Mouse (Mus musculus): ENCODE results near the gene Asxl1. TPM values are rescaled to one million over a fixed set of nuclear protein-coding genes. Genes with fewer than 3 reads are reported as not detected.

Asxl1 gene
- polyA plus RNA-seq, 1 experiment from 2014 or later = 19.6 TPM

- H3K9me3 ChIP-seq (ENCODE audit: control insufficient read depth, low read length) = no peaks in the 10 kb centered on the region
- no peak overlapping the region for H3K4me2 ChIP-seq
- no peak for DNase-seq (ENCODE audit: low spot score, missing footprints)
- 95% methylated on average over 10 of the region's 10 CpGs for WGBS
- no peak overlapping the region for H3K4me3 ChIP-seq (ENCODE audit: low read depth, low read length)
- no peak for ATAC-seq (ENCODE audit: low FRiP score)
- H3K4me1 ChIP-seq (ENCODE audit: control insufficient read depth, insufficient read depth, low read length) = no peaks in the 10 kb centered on the region
- H3K27ac ChIP-seq (ENCODE audit: low read depth, low read length) = no peak overlapping the region
- no peak overlapping the region for H3K9ac ChIP-seq (ENCODE audit: low read length)
- H3K36me3 ChIP-seq (ENCODE audit: control insufficient read depth, insufficient read depth, low read length) = peaks cover 49% of the 10 kb centered on the region
- H3K27me3 ChIP-seq (ENCODE audit: control insufficient read depth, insufficient read depth, low read length) = no peaks in the 10 kb centered on the region
Measured at GRCm38 (mm10) chr2:153393045-153393444, 47.4 kb downstream of the Asxl1 start.

GRCm38 (mm10) chr2:153397790-153398515, 52.3 kb downstream of the Asxl1 start:
- H3K9me3 ChIP-seq (ENCODE audit: control insufficient read depth, low read length) = no peaks in the 10 kb centered on the region
- ATAC-seq (ENCODE audit: low FRiP score) (no peak), DNase-seq (ENCODE audit: low spot score, missing footprints) (no peak)
- H3K27ac ChIP-seq (ENCODE audit: low read depth, low read length) = no peak overlapping the region
- no peak overlapping the region for H3K9ac ChIP-seq (ENCODE audit: low read length)
- H3K27me3 ChIP-seq (ENCODE audit: control insufficient read depth, insufficient read depth, low read length) = no peaks in the 10 kb centered on the region
- H3K4me3 ChIP-seq (ENCODE audit: low read depth, low read length) = no peak overlapping the region
- no peaks in the 10 kb centered on the region for H3K4me1 ChIP-seq (ENCODE audit: control insufficient read depth, insufficient read depth, low read length)
- peaks cover 58% of the 10 kb centered on the region for H3K36me3 ChIP-seq (ENCODE audit: control insufficient read depth, insufficient read depth, low read length)
- H3K4me2 ChIP-seq = no peak overlapping the region
- WGBS = 89% methylated on average over 11 of the region's 11 CpGs

- H3K9me3 ChIP-seq (ENCODE audit: control insufficient read depth, low read length) = no peaks in the 10 kb centered on the region
- H3K9ac ChIP-seq (ENCODE audit: low read length) = no peak overlapping the region
- H3K4me3 ChIP-seq (ENCODE audit: low read depth, low read length) = no peak overlapping the region
- H3K4me1 ChIP-seq (ENCODE audit: control insufficient read depth, insufficient read depth, low read length) = no peaks in the 10 kb centered on the region
- DNase-seq (ENCODE audit: low spot score, missing footprints) = no peak
- 92% methylated on average over 15 of the region's 15 CpGs for WGBS
- H3K27me3 ChIP-seq (ENCODE audit: control insufficient read depth, insufficient read depth, low read length) = no peaks in the 10 kb centered on the region
- H3K27ac ChIP-seq (ENCODE audit: low read depth, low read length) = no peak overlapping the region
- H3K4me2 ChIP-seq = no peak overlapping the region
- peaks cover 50% of the 10 kb centered on the region for H3K36me3 ChIP-seq (ENCODE audit: control insufficient read depth, insufficient read depth, low read length)
- no peak for ATAC-seq (ENCODE audit: low FRiP score)
Measured at GRCm38 (mm10) chr2:153399166-153399565, 53.5 kb downstream of the Asxl1 start.

GRCm38 (mm10) chr2:153404062-153404461, 58.4 kb downstream of the Asxl1 start:
- Histone ChIP-seq H3K9me3 (ENCODE audit: control insufficient read depth, low read length) (no peaks in the 10 kb centered on the region), H3K4me1 (ENCODE audit: control insufficient read depth, insufficient read depth, low read length) (no peaks in the 10 kb centered on the region), H3K9ac (ENCODE audit: low read length) (no peak overlapping the region), H3K27ac (ENCODE audit: low read depth, low read length) (no peak overlapping the region), H3K27me3 (ENCODE audit: control insufficient read depth, insufficient read depth, low read length) (no peaks in the 10 kb centered on the region), H3K4me3 (ENCODE audit: low read depth, low read length) (no peak overlapping the region), H3K36me3 (ENCODE audit: control insufficient read depth, insufficient read depth, low read length) (peaks cover 26% of the 10 kb centered on the region), H3K4me2 (no peak overlapping the region)
- DNase-seq (ENCODE audit: low spot score, missing footprints) (no peak), ATAC-seq (ENCODE audit: low FRiP score) (no peak)
- 95% methylated on average over 3 of the region's 3 CpGs for WGBS

- Histone ChIP-seq H3K9ac (ENCODE audit: low read length) (no peak overlapping the region), H3K4me3 (ENCODE audit: low read depth, low read length) (no peak overlapping the region), H3K27ac (ENCODE audit: low read depth, low read length) (no peak overlapping the region), H3K4me1 (ENCODE audit: control insufficient read depth, insufficient read depth, low read length) (no peaks in the 10 kb centered on the region), H3K9me3 (ENCODE audit: control insufficient read depth, low read length) (no peaks in the 10 kb centered on the region), H3K36me3 (ENCODE audit: control insufficient read depth, insufficient read depth, low read length) (peaks cover 18% of the 10 kb centered on the region), H3K27me3 (ENCODE audit: control insufficient read depth, insufficient read depth, low read length) (no peaks in the 10 kb centered on the region), H3K4me2 (no peak overlapping the region)
- no peak for ATAC-seq (ENCODE audit: low FRiP score)
- no peak for DNase-seq (ENCODE audit: low spot score, missing footprints)
- WGBS = 90% methylated on average over 3 of the region's 3 CpGs
Measured at GRCm38 (mm10) chr2:153404882-153405281, 59.3 kb downstream of the Asxl1 start.

- ATAC-seq (ENCODE audit: low FRiP score) = no peak
- Histone ChIP-seq H3K36me3 (ENCODE audit: control insufficient read depth, insufficient read depth, low read length) (peaks cover 10% of the 10 kb centered on the region), H3K9ac (ENCODE audit: low read length) (no peak overlapping the region), H3K4me2 (no peak overlapping the region), H3K27ac (ENCODE audit: low read depth, low read length) (no peak overlapping the region), H3K4me1 (ENCODE audit: control insufficient read depth, insufficient read depth, low read length) (no peaks in the 10 kb centered on the region), H3K27me3 (ENCODE audit: control insufficient read depth, insufficient read depth, low read length) (no peaks in the 10 kb centered on the region), H3K4me3 (ENCODE audit: low read depth, low read length) (no peak overlapping the region), H3K9me3 (ENCODE audit: control insufficient read depth, low read length) (no peaks in the 10 kb centered on the region)
- 79% methylated on average over 6 of the region's 6 CpGs for WGBS
- DNase-seq (ENCODE audit: low spot score, missing footprints) = no peak
Measured at GRCm38 (mm10) chr2:153406882-153407281, 61.3 kb downstream of the Asxl1 start.

GRCm38 (mm10) chr2:153408971-153409370, 63.3 kb downstream of the Asxl1 start:
- no peak for DNase-seq (ENCODE audit: low spot score, missing footprints)
- no peak for ATAC-seq (ENCODE audit: low FRiP score)
- Histone ChIP-seq H3K36me3 (ENCODE audit: control insufficient read depth, insufficient read depth, low read length) (peaks cover 5% of the 10 kb centered on the region), H3K4me1 (ENCODE audit: control insufficient read depth, insufficient read depth, low read length) (no peaks in the 10 kb centered on the region), H3K9ac (ENCODE audit: low read length) (no peak overlapping the region), H3K4me3 (ENCODE audit: low read depth, low read length) (no peak overlapping the region), H3K4me2 (no peak overlapping the region), H3K9me3 (ENCODE audit: control insufficient read depth, low read length) (no peaks in the 10 kb centered on the region), H3K27me3 (ENCODE audit: control insufficient read depth, insufficient read depth, low read length) (no peaks in the 10 kb centered on the region), H3K27ac (ENCODE audit: low read depth, low read length) (no peak overlapping the region)
- WGBS = 86% methylated on average over 3 of the region's 3 CpGs

- H3K36me3 ChIP-seq (ENCODE audit: control insufficient read depth, insufficient read depth, low read length) = peaks cover 15% of the 10 kb centered on the region
- H3K4me1 ChIP-seq (ENCODE audit: control insufficient read depth, insufficient read depth, low read length) = no peaks in the 10 kb centered on the region
- ATAC-seq (ENCODE audit: low FRiP score) (no peak), DNase-seq (ENCODE audit: low spot score, missing footprints) (no peak)
- H3K4me3 ChIP-seq (ENCODE audit: low read depth, low read length) = no peak overlapping the region
- H3K27me3 ChIP-seq (ENCODE audit: control insufficient read depth, insufficient read depth, low read length) = no peaks in the 10 kb centered on the region
- H3K27ac ChIP-seq (ENCODE audit: low read depth, low read length) = no peak overlapping the region
- H3K4me2 ChIP-seq = no peak overlapping the region
- no peak overlapping the region for H3K9ac ChIP-seq (ENCODE audit: low read length)
- H3K9me3 ChIP-seq (ENCODE audit: control insufficient read depth, low read length) = no peaks in the 10 kb centered on the region
- 71% methylated on average over 9 of the region's 9 CpGs for WGBS
Measured at GRCm38 (mm10) chr2:153411557-153411956, 65.9 kb downstream of the Asxl1 start.

- DNase-seq (ENCODE audit: low spot score, missing footprints) = no peak
- H3K4me3 ChIP-seq (ENCODE audit: low read depth, low read length) = no peak overlapping the region
- H3K27me3 ChIP-seq (ENCODE audit: control insufficient read depth, insufficient read depth, low read length) = no peaks in the 10 kb centered on the region
- ATAC-seq (ENCODE audit: low FRiP score) = no peak
- H3K27ac ChIP-seq (ENCODE audit: low read depth, low read length) = no peak overlapping the region
- no peak overlapping the region for H3K4me2 ChIP-seq
- peaks cover 23% of the 10 kb centered on the region for H3K36me3 ChIP-seq (ENCODE audit: control insufficient read depth, insufficient read depth, low read length)
- H3K9me3 ChIP-seq (ENCODE audit: control insufficient read depth, low read length) = no peaks in the 10 kb centered on the region
- no peak overlapping the region for H3K9ac ChIP-seq (ENCODE audit: low read length)
- WGBS = 64% methylated on average over 6 of the region's 6 CpGs
- no peaks in the 10 kb centered on the region for H3K4me1 ChIP-seq (ENCODE audit: control insufficient read depth, insufficient read depth, low read length)
Measured at GRCm38 (mm10) chr2:153412563-153412962, 66.9 kb downstream of the Asxl1 start.
